Mouse (Mus musculus) lung, postnatal 10 days (tissue): ENCODE results near the gene Atxn1.

Experiments
- DNase-seq: peaks from one replicate; pipeline ENCODE4 v3.0.0; 2021

Atxn1 gene

GRCm38 (mm10) chr13:45925294-45925693 lies 39.5 kb downstream of the Atxn1 start:
- DNase-seq = peak; percentile 21

GRCm38 (mm10) chr13:45924555-45924954 lies 40.3 kb downstream of the Atxn1 start:
- no peak for DNase-seq

GRCm38 (mm10) chr13:45923086-45923485 lies 41.7 kb downstream of the Atxn1 start:
- no peak for DNase-seq

GRCm38 (mm10) chr13:45922467-45922866 lies 42.3 kb downstream of the Atxn1 start:
- peak; percentile 49 for DNase-seq

- DNase-seq = no peak
Measured at GRCm38 (mm10) chr13:45918956-45919711, 45.7 kb downstream of the Atxn1 start.

- peak; percentile 43 for DNase-seq
Measured at GRCm38 (mm10) chr13:45918006-45918380, 46.8 kb downstream of the Atxn1 start.

- no peak for DNase-seq
Measured at GRCm38 (mm10) chr13:45917058-45918005, 47.5 kb downstream of the Atxn1 start.

GRCm38 (mm10) chr13:45915921-45916320 lies 48.9 kb downstream of the Atxn1 start:
- no peak for DNase-seq

- DNase-seq = peak; percentile 22
Measured at GRCm38 (mm10) chr13:45915026-45915425, 49.8 kb downstream of the Atxn1 start.

- no peak for DNase-seq
Measured at GRCm38 (mm10) chr13:45914117-45914516, 50.7 kb downstream of the Atxn1 start.

GRCm38 (mm10) chr13:45911848-45912247 lies 53.0 kb downstream of the Atxn1 start:
- DNase-seq = no peak

- DNase-seq = no peak
Measured at GRCm38 (mm10) chr13:45911069-45911468, 53.7 kb downstream of the Atxn1 start.

- DNase-seq = no peak
Measured at GRCm38 (mm10) chr13:45910348-45910747, 54.5 kb downstream of the Atxn1 start.

- DNase-seq = peak; percentile 78
Measured at GRCm38 (mm10) chr13:45907181-45907691, 57.6 kb downstream of the Atxn1 start.

GRCm38 (mm10) chr13:45906438-45907166 lies 58.2 kb downstream of the Atxn1 start:
- DNase-seq = no peak

- DNase-seq = no peak
Measured at GRCm38 (mm10) chr13:45904955-45905354, 59.9 kb downstream of the Atxn1 start.

GRCm38 (mm10) chr13:45904456-45904855 lies 60.4 kb downstream of the Atxn1 start:
- DNase-seq = no peak

- no peak for DNase-seq
Measured at GRCm38 (mm10) chr13:45903519-45904274, 61.1 kb downstream of the Atxn1 start.

GRCm38 (mm10) chr13:45902457-45902856 lies 62.4 kb downstream of the Atxn1 start:
- no peak for DNase-seq

GRCm38 (mm10) chr13:45900776-45901175 lies 64.0 kb downstream of the Atxn1 start:
- no peak for DNase-seq

- peak; percentile 27 for DNase-seq
Measured at GRCm38 (mm10) chr13:45897571-45897970, 67.2 kb downstream of the Atxn1 start.

GRCm38 (mm10) chr13:45894760-45895159 lies 70.0 kb downstream of the Atxn1 start:
- no peak for DNase-seq
